Mouse (Mus musculus) bone marrow, adult 2 months (tissue): ENCODE measurements around the gene Ppp2r5b.

Experiments
- CTCF ChIP-seq: fragments of 200-500 bp; IDR thresholded peaks from 2 replicates; pipeline ENCODE4 v1.5.1; 2011; ENCODE audit warnings: low read length, control low read depth; ENCODE audit not compliant: control insufficient read depth, insufficient read depth
- POLR2A ChIP-seq: fragments of 200-500 bp; IDR thresholded peaks from 2 replicates; pipeline ENCODE4 v1.6.1; 2011; ENCODE audit warnings: low read depth, mild to moderate bottlenecking, control low read depth, low read length, borderline replicate concordance; ENCODE audit not compliant: control insufficient read depth

GRCm38 (mm10) chr19:6236053-6236441 lies 375 bp upstream of the Ppp2r5b start:
- TF ChIP-seq CTCF (no peak), POLR2A (no peak)
